Mouse (Mus musculus) kidney, embryonic 14.5 days (tissue): ENCODE data around the gene Zfp941. TPM values are rescaled to one million over a fixed set of nuclear protein-coding genes. Genes with fewer than 3 reads are reported as not detected.
A peak's percentile ranks its signal among the peaks of the same experiment; 100 is the strongest.

Experiments used
- ATAC-seq: fragments of 200-750 bp; cut with Nextera tagmentation; 2 replicates; pipeline ENCODE4 v1.8.0; 2017; ENCODE audit warnings: moderate number of reproducible peaks, mild to moderate bottlenecking, moderate TSS enrichment, moderate library complexity; ENCODE audit not compliant: low FRiP score, low TSS enrichment
- H3K27ac ChIP-seq: fragments of 300-500 bp; sonication (generic); 2 replicates; pipeline ENCODE4 v1.5.1; 2014; ENCODE audit warnings: low read depth, mild to moderate bottlenecking, low read length, moderate library complexity, mixed read lengths
- H3K27me3 ChIP-seq: fragments of 300-500 bp; sonication (generic); 2 replicates; pipeline ENCODE4 v1.6.1; 2014; ENCODE audit warnings: mild to moderate bottlenecking, low read length; ENCODE audit not compliant: control insufficient read depth, insufficient read depth
- H3K36me3 ChIP-seq: fragments of 300-500 bp; sonication (generic); 2 replicates; pipeline ENCODE4 v1.6.1; 2014; ENCODE audit warnings: low read length, mixed read lengths; ENCODE audit not compliant: control insufficient read depth, insufficient read depth
- H3K4me1 ChIP-seq: fragments of 300-500 bp; sonication (generic); 2 replicates; pipeline ENCODE4 v1.6.1; 2014; ENCODE audit warnings: low read length, mixed read lengths; ENCODE audit not compliant: control insufficient read depth, insufficient read depth
- H3K4me2 ChIP-seq: fragments of 300-500 bp; sonication (generic); replicated peaks from 2 replicates; pipeline ENCODE4 v1.6.1; 2014; ENCODE audit warnings: low read depth, mild to moderate bottlenecking, low read length
- H3K4me3 ChIP-seq: fragments of 300-500 bp; sonication (generic); 2 replicates; pipeline ENCODE4 v1.5.1; 2014; ENCODE audit warnings: mild to moderate bottlenecking, low read length
- H3K9ac ChIP-seq: fragments of 300-500 bp; sonication (generic); 2 replicates; pipeline ENCODE4 v1.6.1; 2014; ENCODE audit warnings: low read depth, mild to moderate bottlenecking, low read length, moderate library complexity
- H3K9me3 ChIP-seq: fragments of 300-500 bp; sonication (generic); 2 replicates; pipeline ENCODE4 v1.6.1; 2016; ENCODE audit warnings: low read length; ENCODE audit not compliant: control insufficient read depth
- WGBS: fragments of 180-500 bp; shearing (Covaris S2); extraction: QIAGEN DNeasy Blood & Tissue Kit; methylation state at CpG from one replicate; pipeline ENCODE4 v1.1.7; 2014; 5-methylcytosine and 5-hydroxymethylcytosine counted together
- polyA plus RNA-seq: library from polyadenylated mRNA; unstranded; fragments of >200 nt; fragmentation: Nextera tagmentation; extraction: Ambion mirVana; gene quantifications from 2 replicates; pipeline ENCODE4 v1.2.1, GENCODE M21; 2014

The Zfp941 gene
- polyA plus RNA-seq, 1 experiment from 2014 or later: 2.1 TPM

- WGBS: 85% methylated on average over 4 of the region's 4 CpGs
- Histone ChIP-seq H3K4me2 (no peak overlapping the region), H3K27me3 (no peaks in the 10 kb centered on the region), H3K4me3 (no peak overlapping the region), H3K36me3 (no peaks in the 10 kb centered on the region), H3K9ac (no peak overlapping the region), H3K27ac (no peak overlapping the region), H3K4me1 (no peaks in the 10 kb centered on the region), H3K9me3 (no peaks in the 10 kb centered on the region)
- ATAC-seq: no peak
Measured at GRCm38 (mm10) chr7:140833341-140833740, 11.4 kb upstream of the Zfp941 start.

GRCm38 (mm10) chr7:140831447-140831846, 9.5 kb upstream of the Zfp941 start:
- no peak overlapping the region for H3K4me3 ChIP-seq
- WGBS: 64% methylated on average over 6 of the region's 6 CpGs
- H3K9me3 ChIP-seq: no peaks in the 10 kb centered on the region
- H3K27me3 ChIP-seq: no peaks in the 10 kb centered on the region
- ATAC-seq: no peak
- H3K9ac ChIP-seq: no peak overlapping the region
- no peaks in the 10 kb centered on the region for H3K36me3 ChIP-seq
- no peaks in the 10 kb centered on the region for H3K4me1 ChIP-seq
- no peak overlapping the region for H3K4me2 ChIP-seq
- H3K27ac ChIP-seq: no peak overlapping the region

GRCm38 (mm10) chr7:140828171-140828881, 6.3 kb upstream of the Zfp941 start:
- no peaks in the 10 kb centered on the region for H3K4me1 ChIP-seq
- no peak overlapping the region for H3K9ac ChIP-seq
- H3K36me3 ChIP-seq: no peaks in the 10 kb centered on the region
- no peak overlapping the region for H3K4me3 ChIP-seq
- no peaks in the 10 kb centered on the region for H3K9me3 ChIP-seq
- WGBS: 35% methylated on average over 8 of the region's 8 CpGs
- no peak for ATAC-seq
- H3K27ac ChIP-seq: no peak overlapping the region
- no peak overlapping the region for H3K4me2 ChIP-seq
- no peaks in the 10 kb centered on the region for H3K27me3 ChIP-seq

- no peaks in the 10 kb centered on the region for H3K27me3 ChIP-seq
- 0 out of 2 replicates have a peak, but pooled peaks cover 3% of the 10 kb centered on the region for H3K4me1 ChIP-seq
- WGBS: 89% methylated on average over 4 of the region's 4 CpGs
- ATAC-seq: no peak
- H3K9me3 ChIP-seq: no peaks in the 10 kb centered on the region
- H3K4me3 ChIP-seq: no peak overlapping the region
- no peak overlapping the region for H3K4me2 ChIP-seq
- no peak overlapping the region for H3K27ac ChIP-seq
- H3K36me3 ChIP-seq: no peaks in the 10 kb centered on the region
- H3K9ac ChIP-seq: no peak overlapping the region
Measured at GRCm38 (mm10) chr7:140822731-140823130, 753 bp upstream of the Zfp941 start.

GRCm38 (mm10) chr7:140821305-140821652, 699 bp downstream of the Zfp941 start:
- no peaks in the 10 kb centered on the region for H3K36me3 ChIP-seq
- H3K4me1 ChIP-seq: 0 out of 2 replicates have a peak, but pooled peaks cover 3% of the 10 kb centered on the region
- ATAC-seq: no peak
- H3K9me3 ChIP-seq: no peaks in the 10 kb centered on the region
- 50% methylated on average over 5 of the region's 5 CpGs for WGBS
- no peak overlapping the region for H3K27ac ChIP-seq
- H3K27me3 ChIP-seq: no peaks in the 10 kb centered on the region
- no peak overlapping the region for H3K9ac ChIP-seq
- H3K4me3 ChIP-seq: peak overlapping the region; percentile 46
- H3K4me2 ChIP-seq: peak overlapping the region; percentile 66

- Histone ChIP-seq H3K4me3 (no peak overlapping the region), H3K27me3 (no peaks in the 10 kb centered on the region), H3K27ac (no peak overlapping the region), H3K4me2 (no peak overlapping the region), H3K9ac (no peak overlapping the region), H3K9me3 (no peaks in the 10 kb centered on the region), H3K4me1 (0 out of 2 replicates have a peak, but pooled peaks cover 3% of the 10 kb centered on the region), H3K36me3 (no peaks in the 10 kb centered on the region)
- WGBS: 74% methylated on average over 4 of the region's 4 CpGs
- ATAC-seq: no peak
Measured at GRCm38 (mm10) chr7:140820173-140820572, 1.8 kb downstream of the Zfp941 start.

- ATAC-seq: no peak
- H3K4me1 ChIP-seq: no peaks in the 10 kb centered on the region
- 91% methylated on average over 12 of the region's 12 CpGs for WGBS
Measured at GRCm38 (mm10) chr7:140812850-140813249, 9.1 kb downstream of the Zfp941 start.

GRCm38 (mm10) chr7:140811714-140812113, 10.3 kb downstream of the Zfp941 start:
- Histone ChIP-seq H3K9ac (no peak overlapping the region), H3K4me1 (no peaks in the 10 kb centered on the region), H3K27ac (no peak overlapping the region), H3K9me3 (no peaks in the 10 kb centered on the region), H3K36me3 (peaks cover 2% of the 10 kb centered on the region; the same call in 1 of the 2 replicates), H3K4me2 (no peak overlapping the region), H3K4me3 (no peak overlapping the region), H3K27me3 (no peaks in the 10 kb centered on the region)
- 85% methylated on average over 13 of the region's 13 CpGs for WGBS
- no peak for ATAC-seq

More at GRCm38 (mm10) chr7:140812850-140813249, 9.1 kb downstream of the Zfp941 start:
- H3K36me3 ChIP-seq: peaks cover 2% of the 10 kb centered on the region; the same call in 1 of the 2 replicates
- H3K9me3 ChIP-seq: no peaks in the 10 kb centered on the region
- H3K4me3 ChIP-seq: no peak overlapping the region
- H3K27me3 ChIP-seq: no peaks in the 10 kb centered on the region
- H3K9ac ChIP-seq: no peak overlapping the region
- H3K27ac ChIP-seq: no peak overlapping the region
- H3K4me2 ChIP-seq: no peak overlapping the region

- Histone ChIP-seq H3K4me2 (no peak overlapping the region), H3K27me3 (no peaks in the 10 kb centered on the region), H3K27ac (no peak overlapping the region), H3K4me3 (no peak overlapping the region), H3K9ac (no peak overlapping the region), H3K4me1 (no peaks in the 10 kb centered on the region), H3K9me3 (no peaks in the 10 kb centered on the region), H3K36me3 (peaks cover 2% of the 10 kb centered on the region; the same call in 1 of the 2 replicates)
- no peak for ATAC-seq
- WGBS: 96% methylated on average over 6 of the region's 6 CpGs
Measured at GRCm38 (mm10) chr7:140810496-140810895, 11.5 kb downstream of the Zfp941 start.
